Mouse (Mus musculus): ENCODE measurements around the gene Qdpr.
A peak's percentile ranks its signal among the peaks of the same experiment; 100 is the strongest.
"Not testable (repeated sequence)": the region's sequence is repeated elsewhere in the genome, so short reads cannot be mapped to it uniquely, and the experiment has no call there.

Qdpr gene

DNA sequence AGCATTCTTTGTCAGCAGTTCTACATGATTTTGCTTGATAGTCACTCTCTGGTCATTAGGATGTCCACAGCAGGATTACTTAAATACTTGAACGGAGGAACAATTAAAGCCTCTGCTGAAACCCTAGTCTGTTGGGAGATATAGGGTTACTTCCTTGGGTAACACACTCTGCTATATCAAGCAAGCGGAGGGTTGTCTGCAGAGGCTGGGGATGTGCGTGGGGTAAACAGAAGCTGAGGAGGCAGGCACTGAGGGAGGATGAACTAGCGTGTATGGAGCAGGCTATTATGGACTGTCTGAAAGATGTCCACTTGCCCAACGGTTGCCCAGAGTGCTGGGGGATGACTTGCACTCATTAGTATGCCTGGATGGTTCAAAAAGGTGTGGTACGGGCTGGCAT lies 3.4 kb upstream of the Qdpr start, which contains the start of gene Clrn2:
TSS of gene Clrn2 (plus strand) at position 301 of the 400 bp plus-strand sequence.
- no peak for DNase-seq (ENCODE audit: low read depth, low spot score)

DNA sequence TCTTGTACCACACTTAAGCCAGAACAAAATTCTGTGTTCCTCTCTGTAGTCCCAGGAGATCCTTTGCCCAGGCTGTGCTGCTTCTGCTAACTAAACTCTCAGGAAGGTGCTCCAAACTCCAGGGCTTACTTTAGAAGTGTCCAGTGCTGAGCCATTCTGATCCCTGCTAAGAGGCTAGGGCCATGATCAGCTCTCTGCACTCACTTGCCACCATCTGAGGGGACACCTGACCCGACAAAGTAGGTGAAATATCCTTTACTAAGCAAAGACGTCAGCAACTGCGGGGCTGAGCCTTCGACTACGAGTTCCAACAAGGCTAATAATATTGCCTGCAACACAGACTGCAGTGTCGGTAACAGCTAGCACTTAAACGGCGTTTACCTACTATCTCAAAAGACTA lies 830 bp downstream of the Qdpr start:
- DNase-seq (ENCODE audit: low read depth, low spot score), result peak; percentile 39

DNA sequence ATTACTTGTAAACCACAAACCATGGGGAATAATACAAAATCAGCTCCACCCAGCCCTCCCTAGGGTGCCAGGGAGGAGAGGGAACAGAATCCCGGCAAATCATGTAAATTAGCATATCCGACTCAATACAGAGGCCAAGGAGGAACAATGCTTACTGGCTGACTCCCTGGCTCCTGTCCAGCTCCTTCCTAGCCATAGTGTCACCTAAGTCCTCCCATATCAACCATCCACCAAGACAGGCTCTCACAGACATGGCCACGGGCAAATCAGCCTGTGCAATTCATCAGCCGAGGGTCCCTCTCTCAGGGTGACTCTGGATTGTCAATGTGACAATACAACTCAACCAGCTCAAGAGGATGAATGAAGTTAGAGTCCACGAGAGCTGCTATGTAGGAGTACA lies 1.4 kb downstream of the Qdpr start:
- DNase-seq (ENCODE audit: low read depth, low spot score), result no peak

DNA sequence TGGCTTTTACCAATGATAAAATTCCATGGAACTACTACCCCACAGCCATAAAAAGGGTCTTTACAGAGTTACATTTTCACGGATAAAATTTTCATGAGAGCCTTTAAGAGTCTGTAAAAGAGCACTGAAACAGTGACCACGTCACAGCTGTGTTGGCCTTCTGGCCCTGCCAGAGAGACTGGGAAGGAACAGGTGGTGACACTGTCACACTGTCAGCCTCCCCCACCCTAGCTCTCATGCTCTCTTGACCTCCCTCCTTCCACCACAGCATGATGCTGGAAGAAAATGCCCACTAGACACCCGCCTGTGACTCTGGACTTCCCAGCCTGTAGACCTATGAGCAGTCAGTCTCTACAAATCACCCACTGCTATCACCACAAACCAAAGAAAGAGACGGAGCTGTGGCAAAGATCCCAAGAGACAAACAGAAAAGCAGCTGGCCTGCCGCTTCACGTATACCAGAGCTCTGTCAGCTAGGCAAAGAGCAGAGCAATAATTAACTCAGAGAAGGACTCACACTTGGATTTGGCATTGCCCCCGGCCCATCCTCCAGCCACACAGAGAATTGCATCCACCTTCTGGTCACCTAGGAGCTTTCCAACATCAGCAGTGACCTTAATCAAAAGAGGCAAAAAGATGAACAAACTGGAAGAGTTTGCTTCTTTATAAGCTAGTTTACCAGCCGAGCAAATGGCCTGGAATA lies 5.8 kb downstream of the Qdpr start:
- no peak for DNase-seq (ENCODE audit: low read depth, low spot score)

DNA sequence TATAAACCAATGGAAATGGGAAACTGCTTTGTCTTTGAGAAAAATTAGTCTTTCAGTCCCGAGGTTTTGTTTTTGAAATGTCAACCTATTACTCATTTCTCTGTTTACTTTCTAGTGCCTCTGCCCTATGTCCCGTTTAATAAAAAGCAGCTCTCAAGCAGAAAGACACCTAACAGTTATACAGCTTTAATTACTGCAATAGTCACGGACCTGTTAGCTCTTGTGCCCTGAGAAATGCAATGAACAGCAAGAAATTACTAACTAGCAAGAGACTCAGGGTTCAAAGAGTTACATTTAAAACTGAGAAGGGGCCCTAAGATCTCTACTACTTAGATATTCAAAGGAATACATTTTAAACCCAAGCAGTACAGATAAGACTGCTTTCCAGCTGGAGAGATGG lies 8.3 kb downstream of the Qdpr start:
- no peak for DNase-seq (ENCODE audit: low read depth, low spot score)

DNA sequence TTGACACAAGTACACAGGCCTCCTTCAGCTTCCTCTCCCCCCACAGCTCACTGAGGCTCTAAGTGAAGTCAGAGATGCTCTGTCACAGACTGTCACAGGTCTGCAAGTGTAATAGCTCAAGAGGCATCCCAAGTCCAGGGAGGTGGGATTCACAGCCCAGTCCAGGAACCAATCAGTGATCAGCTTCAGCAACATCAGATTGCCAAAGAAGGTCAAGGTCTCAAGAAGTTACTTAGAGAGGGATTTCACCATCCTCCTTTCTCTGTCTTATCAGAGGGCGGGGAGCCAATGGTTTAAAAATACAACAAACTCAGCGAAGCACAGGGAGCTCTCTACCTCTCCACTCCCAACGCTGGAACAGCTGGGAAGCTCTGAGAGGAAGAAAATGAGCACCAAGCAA lies 8.9 kb downstream of the Qdpr start:
- no peak for DNase-seq (ENCODE audit: low read depth, low spot score)

DNA sequence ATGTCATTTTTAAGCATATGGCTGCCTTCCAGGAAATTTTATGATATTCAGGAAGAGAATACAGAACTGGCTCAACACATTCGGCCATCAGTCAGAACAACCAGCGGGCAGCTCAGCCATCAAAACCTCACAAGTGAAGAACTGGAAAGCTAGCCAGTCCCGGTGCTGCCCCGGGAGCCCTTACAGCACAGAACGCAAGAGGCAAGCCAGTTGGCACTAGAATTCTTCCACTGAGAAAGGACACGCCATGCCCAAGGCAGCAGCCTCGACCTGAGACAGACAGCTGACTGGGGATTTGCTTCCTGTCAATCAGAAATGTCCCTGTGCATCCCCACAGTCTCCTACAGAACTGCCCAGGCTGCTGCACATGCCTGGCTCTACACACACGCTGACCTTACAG lies 11.7 kb downstream of the Qdpr start:
- no peak for DNase-seq (ENCODE audit: low read depth, low spot score)

DNA sequence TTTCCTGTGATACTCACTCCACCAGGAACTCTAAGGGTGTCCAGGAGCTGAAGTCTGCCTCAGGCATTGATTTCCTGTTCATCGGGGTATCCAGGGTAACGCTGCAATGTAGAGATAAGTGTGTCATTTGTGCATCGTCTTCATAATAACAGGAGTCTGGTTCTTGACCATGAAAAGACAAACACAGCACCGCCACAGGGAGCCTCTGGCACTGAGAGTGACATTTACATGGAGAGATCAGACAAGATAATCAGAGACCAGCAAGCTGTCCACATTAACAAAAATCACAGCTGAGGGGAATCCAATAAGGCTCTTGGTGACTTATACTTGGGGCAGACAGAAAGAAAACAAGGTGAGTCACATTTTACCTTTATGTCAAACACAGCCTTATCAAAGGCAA lies 12.2 kb downstream of the Qdpr start:
- no peak for DNase-seq (ENCODE audit: low read depth, low spot score)

DNA sequence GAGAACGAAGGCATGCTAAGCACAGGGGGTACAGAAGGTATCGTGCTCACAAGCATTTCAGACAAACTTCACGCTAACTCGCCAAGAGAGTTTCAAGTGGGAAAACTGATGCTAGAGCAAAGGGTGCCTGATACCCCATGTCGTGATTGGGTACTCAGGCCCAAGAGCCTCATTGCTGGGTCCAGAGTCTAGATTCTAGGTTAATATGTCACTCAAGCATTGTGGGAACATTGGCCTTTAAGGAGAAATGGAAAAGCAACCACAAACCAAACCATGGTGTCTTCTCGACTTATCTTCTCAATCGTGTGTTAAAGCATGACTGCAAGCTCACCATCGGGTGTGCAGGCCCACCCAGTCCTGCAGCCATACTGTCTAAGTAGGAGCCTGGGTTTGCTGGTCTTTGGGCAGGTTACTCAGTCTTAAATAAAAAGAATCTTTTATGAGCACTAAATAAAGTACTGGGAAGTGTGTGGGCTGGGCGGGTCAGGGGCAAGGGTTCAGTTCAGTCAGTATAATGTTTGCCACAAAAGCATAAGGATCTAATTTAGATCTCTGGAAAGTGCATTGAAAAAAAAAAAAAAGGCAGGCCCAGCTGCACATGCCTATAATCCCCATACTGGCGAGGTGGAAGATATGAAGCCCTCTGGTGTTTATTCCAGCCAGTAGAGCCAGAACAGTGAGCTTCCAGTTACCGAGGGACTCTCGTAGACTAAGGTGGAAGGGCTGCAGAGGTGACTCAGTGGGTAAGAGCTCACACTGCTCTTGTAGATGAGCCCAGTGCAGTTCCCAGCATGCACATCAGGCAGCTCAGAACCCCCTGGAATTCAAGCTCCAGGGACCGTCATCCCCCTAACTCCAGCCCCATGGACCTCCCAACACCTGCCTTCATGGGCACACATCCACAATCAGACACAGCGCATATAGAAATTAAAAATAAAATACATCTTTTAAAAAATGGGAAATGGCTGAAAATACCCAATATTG lies 13.8 kb downstream of the Qdpr start:
- peak; percentile 33 for DNase-seq (ENCODE audit: low read depth, low spot score)

DNA sequence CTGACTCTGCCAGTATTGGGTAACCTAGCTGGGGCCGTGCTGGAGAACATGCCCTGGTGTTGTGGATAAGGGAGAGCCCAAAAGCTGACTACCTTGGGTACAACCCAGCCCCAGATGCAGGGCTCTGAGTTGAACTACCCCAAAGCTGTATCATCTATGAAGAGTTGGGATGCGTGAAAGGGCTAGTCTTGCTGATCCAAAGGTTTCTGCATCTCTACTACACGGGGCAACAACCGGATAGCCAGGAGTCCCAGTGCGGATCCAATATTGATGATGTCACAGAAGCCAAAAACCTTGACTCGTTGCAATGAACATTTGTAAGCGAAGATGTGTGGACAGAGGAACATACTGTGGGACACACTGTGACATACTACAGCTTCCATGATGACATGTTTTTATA lies 22.1 kb downstream of the Qdpr start:
- no peak for DNase-seq (ENCODE audit: low read depth, low spot score)

DNA sequence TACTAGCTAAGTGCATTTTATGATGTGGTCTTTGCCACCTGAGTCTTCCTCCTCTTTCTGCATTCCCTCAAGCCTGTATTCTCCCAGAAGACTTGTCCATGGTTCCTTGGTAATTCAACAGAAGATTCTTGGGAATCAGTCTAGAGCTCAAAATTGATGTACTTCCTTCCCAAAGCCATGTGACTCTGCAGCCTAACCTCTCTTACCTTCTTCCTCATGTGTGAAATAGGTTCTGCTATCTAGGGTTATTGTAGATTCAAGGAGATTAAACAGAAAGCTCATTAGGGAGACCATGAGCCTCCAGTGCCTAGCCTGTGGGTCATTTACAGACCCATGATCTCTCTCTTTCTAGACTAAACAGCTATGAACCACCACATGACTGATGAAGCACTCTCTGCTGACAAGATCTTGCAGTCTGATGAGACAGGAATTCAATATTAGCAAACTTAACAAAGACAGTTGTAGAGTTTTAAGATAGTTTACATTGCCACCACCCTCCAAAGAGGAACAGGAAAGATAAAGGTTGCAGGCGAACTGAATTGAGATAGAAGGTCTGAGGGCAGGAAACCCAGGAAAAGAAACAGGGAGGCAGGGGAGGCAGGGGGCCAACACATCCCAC lies 23.5 kb downstream of the Qdpr start:
- no peak for DNase-seq (ENCODE audit: low read depth, low spot score)

DNA sequence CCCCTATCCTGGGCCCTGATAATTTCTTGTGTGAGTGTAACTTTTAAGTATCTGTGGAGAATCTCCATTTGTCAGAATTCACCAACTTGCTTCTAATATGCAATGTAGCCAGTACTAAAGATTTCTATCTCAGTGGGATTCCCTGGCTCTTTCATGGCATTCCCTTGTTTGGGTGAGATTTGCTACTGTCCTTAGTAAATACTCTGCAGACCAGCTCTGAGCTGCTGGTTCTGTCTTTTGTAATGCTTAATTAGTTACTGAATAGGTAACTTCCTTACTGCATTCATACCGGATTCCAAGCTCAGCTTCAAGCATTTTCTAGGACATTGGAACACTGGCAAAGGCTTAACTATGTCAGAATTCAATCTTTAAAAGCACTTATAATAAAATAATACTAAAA lies 24.3 kb downstream of the Qdpr start:
- DNase-seq (ENCODE audit: low read depth, low spot score), result not testable (repeated sequence)

DNA sequence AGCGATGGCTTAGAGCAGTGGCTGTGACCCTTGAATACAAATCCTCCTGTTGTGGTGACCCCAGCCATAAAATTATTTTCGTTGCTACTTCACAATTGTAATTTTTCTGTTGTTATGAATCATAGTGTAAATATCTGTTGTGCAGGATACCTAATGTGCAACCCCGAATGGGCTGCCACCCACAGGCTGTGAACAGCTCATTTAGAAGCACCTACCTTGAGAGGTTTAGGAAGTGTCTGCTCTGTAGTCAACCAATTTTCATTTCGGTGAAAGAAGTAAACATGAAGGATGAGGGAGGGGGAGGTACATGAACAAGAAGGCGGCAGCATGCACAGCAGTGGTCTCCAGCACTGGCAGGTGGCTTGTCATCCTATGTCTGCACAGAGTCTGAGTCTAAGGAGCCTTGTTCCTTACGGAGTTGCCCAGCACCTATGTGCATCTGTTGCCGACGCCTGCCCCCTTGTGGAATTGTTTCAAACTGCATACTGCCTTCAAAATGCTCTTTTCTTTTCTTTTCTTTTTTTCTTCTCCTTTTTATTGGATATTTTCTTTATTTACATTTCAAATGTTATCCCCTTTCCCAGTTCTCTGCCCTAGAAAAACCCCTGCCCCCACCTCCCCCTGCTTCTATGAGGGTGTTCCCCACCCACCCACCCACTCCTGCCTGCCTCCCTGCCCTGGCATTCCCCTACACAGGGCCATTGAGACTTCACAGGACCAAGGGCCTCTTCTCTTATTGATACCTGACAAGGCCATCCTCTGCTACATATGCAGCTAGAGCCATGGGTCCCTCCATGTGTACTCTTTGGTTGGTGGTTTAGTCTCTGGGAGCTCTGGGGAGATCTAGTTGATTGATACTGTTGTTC lies 25.8 kb downstream of the Qdpr start:
- DNase-seq (ENCODE audit: low read depth, low spot score), result peak; percentile 82

DNA sequence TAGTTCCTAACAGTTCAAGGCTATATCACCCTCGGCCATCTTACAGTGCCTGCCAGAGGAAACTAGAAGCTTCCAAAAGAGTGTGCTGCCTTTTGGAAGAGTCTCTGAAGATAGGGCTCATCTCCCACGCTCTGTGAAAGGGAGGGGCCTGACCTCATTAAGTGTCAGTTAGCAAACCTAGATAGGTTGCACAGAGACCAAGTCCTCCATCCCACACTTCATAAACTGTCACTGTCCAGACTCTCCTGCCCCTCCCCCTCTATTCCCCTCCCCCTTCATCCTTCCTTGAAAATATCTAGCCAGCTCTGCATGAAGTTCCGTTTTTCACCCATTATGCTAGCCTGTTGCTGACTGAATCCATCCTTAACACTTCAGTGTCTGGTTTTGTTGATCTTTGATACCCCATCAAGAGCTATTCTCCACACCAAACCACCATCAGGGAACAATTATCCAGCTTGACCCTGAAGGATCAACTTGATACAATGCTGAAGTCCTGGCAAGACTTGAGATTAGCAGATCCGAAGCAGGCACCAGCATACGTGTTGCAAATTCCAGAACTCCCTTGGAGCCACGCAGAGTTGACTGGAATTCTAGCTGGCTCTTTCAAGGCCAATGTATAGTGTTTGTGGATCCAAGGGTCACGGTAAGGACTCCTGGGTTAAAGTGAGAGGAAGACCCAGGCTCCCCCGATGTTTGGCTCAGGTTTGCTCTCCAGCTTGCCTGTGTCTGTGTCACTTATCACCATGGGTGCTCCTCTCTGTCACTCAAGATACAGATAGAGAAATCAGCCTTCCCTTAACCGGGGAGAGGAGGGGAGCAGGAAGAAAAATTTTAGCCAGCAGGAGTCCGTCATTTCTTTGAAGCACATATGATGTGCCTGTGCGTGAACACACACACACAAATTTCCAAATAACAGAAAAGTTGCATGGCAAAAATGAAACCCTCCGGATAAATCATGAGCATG lies 27.9 kb downstream of the Qdpr start:
- DNase-seq (ENCODE audit: low read depth, low spot score), result no peak

DNA sequence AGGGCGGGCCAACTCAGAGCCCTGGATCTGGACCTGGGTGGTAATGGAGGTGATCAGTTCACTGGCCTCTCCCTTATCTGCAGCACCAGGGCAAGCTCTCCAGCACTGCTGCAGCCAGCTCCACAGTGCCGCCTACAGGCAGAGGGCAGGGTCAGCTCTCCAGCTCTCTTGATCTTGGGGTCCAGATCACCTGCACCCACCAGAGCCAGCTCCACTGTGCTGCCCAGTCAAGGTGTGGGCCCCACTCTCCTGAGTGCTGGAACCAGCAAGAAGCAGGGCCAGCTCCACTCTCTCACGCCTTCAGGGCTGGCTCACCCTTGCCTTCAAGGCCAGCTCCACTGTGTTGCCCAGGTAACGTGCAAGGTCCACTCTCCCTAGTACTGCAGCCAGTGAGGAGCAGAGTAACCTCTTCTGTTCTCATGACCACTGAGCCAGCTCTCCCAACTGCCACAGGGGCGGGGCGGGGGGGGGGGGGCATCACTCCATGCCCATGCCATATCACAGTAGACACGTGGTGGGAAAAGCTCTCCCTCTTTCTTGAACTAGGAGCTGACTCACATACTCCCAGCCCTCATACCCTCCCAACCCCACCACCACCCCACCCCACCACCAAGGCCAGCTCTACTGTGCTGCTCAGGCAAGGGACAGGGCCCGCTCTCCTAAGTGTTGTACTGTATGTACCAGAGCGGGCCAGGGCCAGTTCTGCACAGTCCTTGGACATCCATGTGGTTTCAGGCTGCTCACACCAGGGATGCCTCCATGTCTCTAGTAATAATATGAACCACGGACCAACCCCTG lies 30.0 kb downstream of the Qdpr start:
- no peak for DNase-seq (ENCODE audit: low read depth, low spot score)

DNA sequence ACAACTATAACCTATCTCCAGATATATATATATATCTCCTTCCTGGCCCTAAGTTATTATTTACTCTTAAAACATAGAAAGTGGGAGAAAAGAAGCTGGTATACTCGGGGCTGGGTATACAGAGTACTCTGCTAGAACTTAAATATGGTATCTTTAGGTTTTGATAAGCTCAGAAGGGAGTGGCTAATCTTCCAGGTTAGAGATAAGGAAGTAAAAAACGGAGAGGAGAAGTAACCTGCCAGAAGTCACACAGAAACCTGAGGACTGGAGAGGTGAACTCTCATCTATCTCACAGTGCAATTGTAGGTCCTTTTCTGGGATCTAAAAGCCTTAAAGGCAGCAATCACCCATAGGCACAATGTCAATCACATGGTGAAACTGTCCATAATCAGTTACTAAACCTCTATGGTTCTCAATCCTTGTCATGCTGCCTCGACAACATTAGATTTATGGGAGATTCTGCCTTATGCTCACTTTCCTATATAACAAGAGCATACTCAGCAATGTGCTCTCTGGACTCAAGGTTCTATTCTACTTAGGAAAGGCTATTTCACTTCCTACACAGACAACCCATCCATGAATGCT lies 32.1 kb downstream of the Qdpr start:
- no peak for DNase-seq (ENCODE audit: low read depth, low spot score)

DNA sequence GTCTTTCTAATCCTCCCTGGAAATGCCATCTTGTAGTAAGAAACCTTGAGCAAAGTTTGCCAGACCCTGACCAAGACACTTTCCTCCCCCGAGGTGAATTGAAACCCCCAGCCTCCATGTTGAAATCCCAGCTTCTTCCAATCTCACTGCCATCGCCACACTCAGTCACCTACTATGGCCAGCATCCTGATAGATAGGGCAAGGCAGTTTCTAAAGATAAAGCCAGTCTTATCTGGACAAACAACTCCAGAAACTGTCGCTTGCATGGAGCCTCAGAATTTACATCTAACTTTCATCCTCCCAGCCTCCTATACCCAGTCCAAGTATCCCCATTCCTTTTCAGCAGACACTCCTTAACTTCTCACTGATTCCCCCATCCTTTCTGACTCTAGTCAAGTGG lies 33.6 kb downstream of the Qdpr start:
- DNase-seq (ENCODE audit: low read depth, low spot score), result no peak

DNA sequence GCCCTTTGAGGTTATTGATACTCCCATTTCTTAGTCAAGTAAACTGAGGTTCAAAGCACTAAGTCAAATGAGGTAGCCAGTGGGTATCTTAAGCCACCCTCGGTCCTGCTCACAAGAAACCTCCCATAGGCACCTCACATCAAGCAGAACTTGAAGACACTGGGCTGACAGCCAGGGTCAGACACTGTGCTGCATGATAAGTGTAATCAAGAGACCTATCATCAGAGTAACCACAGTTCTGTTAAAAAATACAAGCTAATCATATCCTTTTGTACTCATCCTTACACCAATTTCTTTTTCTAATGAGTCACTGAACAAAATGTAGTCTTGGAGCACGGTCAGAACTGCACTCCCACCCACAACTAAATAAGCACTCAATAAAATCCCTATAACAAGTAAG lies 43.9 kb downstream of the Qdpr start:
- DNase-seq (ENCODE audit: low read depth, low spot score), result no peak

DNA sequence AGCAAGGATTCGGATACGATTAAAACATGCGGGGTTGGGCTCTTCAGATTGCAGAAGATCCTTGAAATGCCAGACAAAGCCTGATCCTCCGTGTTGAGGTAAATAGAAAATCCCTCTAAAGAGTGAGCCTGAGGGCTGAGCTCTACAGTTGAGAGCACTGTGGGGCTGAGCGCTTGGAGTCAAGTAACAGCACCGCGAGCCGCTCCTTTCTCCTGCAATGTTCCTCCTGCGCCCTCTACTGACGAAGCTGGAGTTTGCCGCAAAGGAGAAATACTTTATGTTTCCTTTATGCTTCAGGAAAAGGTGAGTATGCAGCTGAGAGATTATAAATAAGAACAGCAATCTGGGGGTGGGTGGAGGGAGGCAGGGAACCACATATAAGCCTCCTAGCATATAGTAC lies 47.4 kb downstream of the Qdpr start:
- peak; percentile 87 for DNase-seq (ENCODE audit: low read depth, low spot score)

Measured in 3T3-L1 (cell line).